Mouse (Mus musculus) olfactory bulb, adult 2 months (tissue): ENCODE results near the gene Gm39566. TPM values are rescaled to one million over a fixed set of nuclear protein-coding genes. Genes with fewer than 3 reads are reported as not detected.

Source experiments
- H3K27ac ChIP-seq: fragments of 200-500 bp; 2 replicates; pipeline ENCODE4 v1.5.1; 2012; ENCODE audit warnings: low read depth, low read length; ENCODE audit not compliant: insufficient read depth
- H3K4me1 ChIP-seq: fragments of 200-500 bp; 2 replicates; pipeline ENCODE4 v1.6.1; 2012; ENCODE audit warnings: low read length; ENCODE audit not compliant: control insufficient read depth, insufficient read depth
- H3K4me3 ChIP-seq: fragments of 200-500 bp; 2 replicates; pipeline ENCODE4 v1.5.1; 2012; ENCODE audit warnings: mild to moderate bottlenecking, low read depth, low read length, moderate library complexity; ENCODE audit not compliant: insufficient read depth
- CTCF ChIP-seq: fragments of 200-500 bp; IDR thresholded peaks from 2 replicates; pipeline ENCODE4 v1.5.1; 2012; ENCODE audit warnings: low read depth, mild to moderate bottlenecking, low read length, moderate library complexity; ENCODE audit not compliant: insufficient read depth
- POLR2A ChIP-seq: fragments of 200-500 bp; IDR thresholded peaks from 2 replicates; pipeline ENCODE4 v1.6.1; 2012; ENCODE audit warnings: mild to moderate bottlenecking, low read depth, low read length, moderate library complexity; ENCODE audit not compliant: insufficient read depth
- WGBS: fragments of 180-500 bp; shearing (Covaris S2); methylation state at CpG from one replicate; pipeline ENCODE4 v1.1.7; 2018; 5-methylcytosine and 5-hydroxymethylcytosine counted together
- polyA plus RNA-seq: library from polyadenylated mRNA; stranded (reverse); fragments of >200 nt; gene quantifications from 2 replicates; pipeline ENCODE4 v1.2.4, GENCODE M21; 2012; ENCODE audit warnings: low replicate concordance; ENCODE audit not compliant: missing spikeins, insufficient read depth, insufficient read length

Gm39566 gene
- polyA plus RNA-seq, 1 experiment: not detected

DNA sequence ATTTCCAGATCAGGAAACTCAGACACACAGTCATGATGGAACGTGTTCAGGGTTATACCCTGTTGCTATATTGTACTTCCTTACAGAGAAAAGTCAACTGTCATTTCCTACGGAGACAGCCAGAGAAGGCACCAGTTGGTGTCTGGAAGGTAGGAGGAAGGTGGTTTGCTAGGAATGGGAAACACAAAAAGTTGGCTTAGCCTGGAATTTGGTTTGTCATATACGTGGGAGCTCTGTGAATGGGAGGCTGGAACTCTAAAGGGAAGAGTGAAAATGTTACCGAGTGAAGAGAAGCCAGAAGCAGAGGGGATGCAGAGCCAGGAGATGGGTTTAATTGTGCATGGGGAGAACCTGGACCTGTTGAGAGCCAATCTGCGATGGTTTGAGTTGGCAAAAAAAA, 23.7 kb downstream of the Gm39566 start:
- TF ChIP-seq POLR2A: no peak
- TF ChIP-seq CTCF: no peak
- WGBS: 62% methylated on average over 5 of the region's 5 CpGs
- no peak overlapping the region for H3K4me3 ChIP-seq

DNA sequence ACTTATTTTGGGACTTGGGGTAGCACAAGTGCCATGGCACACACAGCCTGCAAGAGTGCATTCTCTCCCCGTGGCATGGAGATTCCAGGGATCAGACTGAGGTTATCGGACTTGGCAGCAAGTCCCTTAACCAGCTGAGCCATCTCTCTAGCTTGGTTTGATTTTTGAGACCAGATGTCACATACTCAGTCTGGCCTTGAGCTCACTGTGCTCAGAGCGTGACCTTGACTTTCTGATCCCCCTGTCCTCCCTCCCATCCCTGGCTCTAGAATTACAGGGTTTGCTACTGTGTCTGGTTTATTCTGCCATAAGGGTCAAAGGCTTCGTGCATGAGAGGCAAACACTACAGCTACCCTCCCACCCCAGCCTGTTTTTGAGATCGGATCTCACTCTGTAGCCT, 25.7 kb downstream of the Gm39566 start:
- Histone ChIP-seq H3K4me3 (no peak overlapping the region), H3K27ac (no peak overlapping the region), H3K4me1 (no peaks in the 10 kb centered on the region)
- 64% methylated on average over 5 of the region's 5 CpGs for WGBS
- no peak for TF ChIP-seq CTCF
- no peak for TF ChIP-seq POLR2A

More for the DNA sequence above, 23.7 kb downstream of the Gm39566 start:
- Histone ChIP-seq H3K4me1 (peaks cover 7% of the 10 kb centered on the region), H3K27ac (no peak overlapping the region)

GRCm38 (mm10) chr11:69787306-69787705, 27.8 kb downstream of the Gm39566 start:
- Histone ChIP-seq H3K4me3 (no peak overlapping the region), H3K4me1 (no peaks in the 10 kb centered on the region), H3K27ac (no peak overlapping the region)
- 83% methylated on average over 5 of the region's 5 CpGs for WGBS
- no peak for TF ChIP-seq CTCF
- no peak for TF ChIP-seq POLR2A

DNA sequence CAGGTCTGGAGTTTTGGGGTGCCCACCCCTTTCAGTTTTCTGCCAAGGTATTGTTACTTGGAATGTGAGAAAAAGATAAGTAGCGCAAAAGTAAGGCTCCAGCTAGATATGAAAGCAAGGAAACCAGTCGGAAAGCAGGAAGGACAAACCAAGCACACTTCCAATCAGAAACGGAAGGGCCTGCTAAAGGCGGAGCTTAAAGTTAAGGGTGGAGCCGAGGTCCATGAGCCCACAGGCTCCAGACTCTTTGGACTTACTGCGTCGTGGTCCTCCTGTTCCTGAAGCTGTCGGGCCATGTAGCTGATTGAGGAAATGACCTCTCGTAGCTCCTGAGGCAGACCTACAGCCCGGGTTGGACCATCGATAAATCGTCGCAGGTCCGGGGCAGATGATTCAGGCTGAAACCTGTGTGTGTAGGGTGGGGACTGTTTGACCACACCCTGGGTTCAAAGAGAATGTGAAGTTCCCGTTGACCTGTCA, 30.3 kb downstream of the Gm39566 start:
- Histone ChIP-seq H3K4me3 (no peak overlapping the region; the same call in 1 of the 2 replicates), H3K27ac (no peak overlapping the region), H3K4me1 (no peaks in the 10 kb centered on the region)
- TF ChIP-seq POLR2A: no peak
- 43% methylated on average over 15 of the region's 15 CpGs for WGBS

DNA sequence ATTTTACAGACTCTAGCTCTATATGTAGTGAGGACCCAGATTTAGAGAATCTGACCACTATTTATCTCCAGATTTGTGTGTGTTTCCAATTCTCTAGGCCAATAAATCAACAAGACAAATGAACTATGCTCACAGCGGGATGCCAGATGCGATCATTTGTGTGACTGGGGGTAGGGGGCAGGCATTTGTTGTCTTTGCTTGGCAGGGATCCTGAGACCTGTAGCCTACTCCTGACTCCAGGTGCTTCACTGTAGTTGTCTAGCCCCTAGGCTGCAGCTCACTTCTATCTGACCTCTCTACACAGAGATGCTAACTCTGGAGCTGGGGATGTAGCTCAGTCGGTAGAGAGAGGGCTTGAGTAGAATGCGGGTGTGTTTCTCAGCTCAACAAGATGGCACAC, 33.3 kb downstream of the Gm39566 start:
- no peak overlapping the region for H3K4me3 ChIP-seq
- no peak overlapping the region for H3K27ac ChIP-seq
- TF ChIP-seq CTCF (no peak), POLR2A (no peak)
- H3K4me1 ChIP-seq: peaks cover 6% of the 10 kb centered on the region; the same call in 1 of the 2 replicates
- 50% methylated on average over 4 of the region's 4 CpGs for WGBS

DNA sequence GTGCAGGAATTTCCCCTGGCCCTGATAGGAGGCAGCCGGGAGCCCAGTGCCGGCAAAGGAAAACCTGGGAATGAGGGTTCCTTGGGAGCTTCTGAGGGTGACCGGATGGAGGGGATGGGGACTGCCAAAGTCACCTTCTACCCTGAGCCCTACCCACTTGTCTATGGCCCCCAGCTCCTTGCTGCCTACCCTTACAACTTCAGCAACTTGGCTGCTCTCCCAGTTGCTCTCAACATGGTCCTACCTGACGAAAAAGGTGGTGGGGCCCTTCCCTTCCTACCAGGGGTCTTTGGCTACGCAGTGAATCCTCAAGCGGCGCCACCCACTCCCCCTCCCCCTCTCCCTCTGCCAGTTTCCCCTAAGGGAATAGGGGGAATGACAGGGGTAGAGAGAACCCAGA, 36.1 kb downstream of the Gm39566 start:
- TF ChIP-seq POLR2A (no peak), CTCF (no peak)
- no peak overlapping the region for H3K4me3 ChIP-seq
- H3K4me1 ChIP-seq: peaks cover 15% of the 10 kb centered on the region
- 68% methylated on average over 7 of the region's 7 CpGs for WGBS
- no peak overlapping the region for H3K27ac ChIP-seq

GRCm38 (mm10) chr11:69778258-69778982, 36.7 kb downstream of the Gm39566 start:
- TF ChIP-seq CTCF (no peak), POLR2A (no peak)
- WGBS: 70% methylated on average over 23 of the region's 23 CpGs
- peaks cover 15% of the 10 kb centered on the region for H3K4me1 ChIP-seq
- H3K4me3 ChIP-seq: no peak overlapping the region
- no peak overlapping the region for H3K27ac ChIP-seq

DNA sequence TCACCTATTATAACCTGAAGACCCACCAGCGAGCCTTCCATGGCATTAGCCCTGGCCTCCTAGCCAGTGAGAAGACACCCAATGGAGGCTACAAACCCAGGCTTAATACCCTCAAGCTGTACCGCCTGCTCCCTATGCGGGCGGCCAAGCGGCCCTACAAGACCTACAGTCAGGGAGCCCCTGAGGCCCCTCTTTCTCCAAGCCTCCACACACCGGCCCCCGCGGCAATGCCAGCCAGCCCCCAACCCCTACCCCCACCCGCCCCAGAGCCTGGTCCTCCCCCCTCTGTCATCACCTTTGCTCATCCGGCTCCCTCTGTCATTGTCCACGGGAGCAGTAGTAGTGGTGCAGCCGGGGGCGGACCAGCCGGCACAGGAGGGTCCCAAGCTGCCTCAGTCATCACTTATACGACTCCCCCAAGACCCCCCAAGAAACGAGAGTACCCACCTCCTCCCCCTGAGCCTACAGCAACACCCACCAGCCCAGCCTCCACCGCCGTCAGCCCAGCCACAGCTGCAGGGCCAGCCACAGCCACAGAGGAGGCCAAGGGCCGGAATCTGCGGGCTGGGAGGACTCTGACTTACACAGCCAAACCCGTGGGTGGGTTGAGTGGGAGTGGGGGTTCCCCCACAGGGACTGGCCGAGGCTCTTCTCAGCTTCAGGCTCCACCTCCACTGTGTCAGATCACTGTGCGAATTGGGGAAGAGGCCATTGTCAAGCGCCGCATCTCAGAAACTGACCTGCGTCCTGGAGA, 37.4 kb downstream of the Gm39566 start:
- H3K27ac ChIP-seq: no peak overlapping the region
- WGBS: 67% methylated on average over 26 of the region's 26 CpGs
- TF ChIP-seq CTCF (no peak), POLR2A (no peak)
- H3K4me3 ChIP-seq: no peak overlapping the region
- peaks cover 15% of the 10 kb centered on the region for H3K4me1 ChIP-seq

- H3K4me1 ChIP-seq: peaks cover 15% of the 10 kb centered on the region
- H3K27ac ChIP-seq: no peak overlapping the region
- TF ChIP-seq POLR2A (no peak), CTCF (no peak)
- 89% methylated on average over 20 of the region's 20 CpGs for WGBS
- no peak overlapping the region for H3K4me3 ChIP-seq
These were observed 38.6 kb downstream of the Gm39566 start for GRCm38 (mm10) chr11:69776488-69776887.
